Mouse (Mus musculus) cerebellum, adult 2 months (tissue): Measurements from ENCODE around the gene Mrps18a.

Experiments used
- CTCF ChIP-seq: fragments of 200-500 bp; IDR thresholded peaks from 2 replicates; pipeline ENCODE4 v1.5.1; 2011; ENCODE audit warnings: low read depth, mild to moderate bottlenecking, control low read depth, low read length, moderate library complexity, borderline replicate concordance; ENCODE audit not compliant: insufficient read depth
- POLR2A ChIP-seq: fragments of 200-500 bp; IDR thresholded peaks from 2 replicates; pipeline ENCODE4 v1.6.1; 2011; ENCODE audit warnings: low read length, control low read depth, borderline replicate concordance; ENCODE audit not compliant: insufficient read depth

GRCm38 (mm10) chr17:46102608-46103159 lies 8.1 kb upstream of the Mrps18a start:
- TF ChIP-seq POLR2A (no peak), CTCF (no peak)
